Mouse (Mus musculus): ENCODE measurements at regions not wholly inside any gene's neighbourhood (a gene's known extent, or its start where the extent isn't known, plus 50 kb on each side); places are given as distances from the start of the nearest gene placed in this dataset.

- TF ChIP-seq CTCF (IDR thresholded peaks at IDR 0.05; ENCODE audit: borderline replicate concordance, extremely low read depth, insufficient read depth, insufficient read length) (no peak), POLR2A (IDR thresholded peaks at IDR 0.05; ENCODE audit: borderline replicate concordance, extremely low read depth, insufficient read depth, insufficient read length, poor library complexity, severe bottlenecking) (no peak)
These were observed 96.2 kb upstream of the Kit start for GRCm38 (mm10) chr5:75478499-75478898.

Data from brain, embryonic 14.5 days (tissue).